Mouse (Mus musculus) liver, embryonic 14.5 days (tissue): ENCODE results near the gene Eea1. TPM values are rescaled to one million over a fixed set of nuclear protein-coding genes. Genes with fewer than 3 reads are reported as not detected.

Source experiments
- ATAC-seq: fragments of 200-750 bp; cut with Nextera tagmentation; 2 replicates; pipeline ENCODE4 v1.8.0; 2017; ENCODE audit warnings: moderate number of reproducible peaks, mild to moderate bottlenecking, moderate library complexity; ENCODE audit not compliant: insufficient read depth
- DNase-seq, 3 experiments: peaks; one replicate each; pipeline ENCODE4 v3.0.0-alpha.2; 2012 to 2013; ENCODE audit warnings: low read depth in 3 of 3, low spot score in 3 of 3
- H3K27ac ChIP-seq: fragments of 300-500 bp; sonication (generic); 2 replicates; pipeline ENCODE4 v1.5.1; 2014; ENCODE audit warnings: moderate library complexity, mild to moderate bottlenecking, control low read depth, inconsistent platforms
- H3K27me3 ChIP-seq: fragments of 300-500 bp; sonication (generic); 2 replicates; pipeline ENCODE4 v1.6.1; 2014; ENCODE audit warnings: mild to moderate bottlenecking, low read length, moderate library complexity; ENCODE audit not compliant: control insufficient read depth, insufficient read depth
- H3K36me3 ChIP-seq: fragments of 300-500 bp; sonication (generic); replicated peaks from 2 replicates; pipeline ENCODE4 v1.6.1; 2014; ENCODE audit warnings: low read depth; ENCODE audit not compliant: control insufficient read depth, insufficient read depth
- H3K4me1 ChIP-seq, 2 experiments: fragments of 200-500 bp in 1 of 2; fragments of 300-500 bp in 1 of 2; sonication (generic) in 1 of 2; replicated peaks; 2 replicates each; pipeline ENCODE4 v1.6.1; 2012 to 2014; ENCODE audit warnings: antibody characterized with exemption in 1 of 2, inconsistent platforms in 1 of 2, low read length in 1 of 2; ENCODE audit not compliant: control insufficient read depth in 2 of 2, insufficient read depth in 2 of 2
- H3K4me2 ChIP-seq: fragments of 300-500 bp; sonication (generic); 2 replicates; pipeline ENCODE4 v1.6.1; 2014; ENCODE audit warnings: low read depth, mild to moderate bottlenecking, control low read depth, moderate library complexity
- H3K4me3 ChIP-seq, 2 experiments: fragments of 200-500 bp in 1 of 2; fragments of 300-500 bp in 1 of 2; sonication (generic) in 1 of 2; 2 replicates each; pipeline ENCODE4 v1.5.1; 2012 to 2014; ENCODE audit warnings: low read depth in 2 of 2, low read length in 2 of 2, mild to moderate bottlenecking in 2 of 2, control low read depth in 1 of 2, inconsistent platforms in 1 of 2, moderate library complexity in 1 of 2; ENCODE audit not compliant: insufficient read depth in 1 of 2
- H3K9ac ChIP-seq: fragments of 300-500 bp; sonication (generic); replicated peaks from 2 replicates; pipeline ENCODE4 v1.6.1; 2014; ENCODE audit warnings: mild to moderate bottlenecking, control low read depth, moderate library complexity
- H3K9me3 ChIP-seq: fragments of 300-500 bp; sonication (generic); 2 replicates; pipeline ENCODE4 v1.6.1; 2016; ENCODE audit warnings: low read length, mixed read lengths; ENCODE audit not compliant: control insufficient read depth
- CTCF ChIP-seq: IDR thresholded peaks from 2 replicates; pipeline ENCODE4 v1.5.1; 2016; ENCODE audit warnings: antibody characterized with exemption, low read depth, control low read depth
- EP300 ChIP-seq: IDR thresholded peaks from 2 replicates; pipeline ENCODE4 v1.6.1; 2016; ENCODE audit warnings: antibody characterized with exemption, low read depth
- whole genome bisulfite sequencing: fragments of 180-500 bp; shearing (Covaris S2); extraction: QIAGEN DNeasy Blood & Tissue Kit; methylation state at CpG from one replicate; pipeline ENCODE4 v1.1.7; 2014; ENCODE audit not compliant: insufficient replicate concordance; 5-methylcytosine and 5-hydroxymethylcytosine counted together
- polyA plus RNA-seq, 2 experiments: library from polyadenylated mRNA; depleted of rRNA in 1 of 2; stranded (reverse) in 1 of 2; unstranded in 1 of 2; fragments of >200 nt; fragmentation: Nextera tagmentation in 1 of 2; extraction: Ambion mirVana in 1 of 2; gene quantifications; 2 replicates each; pipeline versions ENCODE4 v1.2.1 to v1.2.3; 2012 to 2014

Eea1 gene
- polyA plus RNA-seq, 2 experiments, result 4.2 to 8.9 TPM

DNA sequence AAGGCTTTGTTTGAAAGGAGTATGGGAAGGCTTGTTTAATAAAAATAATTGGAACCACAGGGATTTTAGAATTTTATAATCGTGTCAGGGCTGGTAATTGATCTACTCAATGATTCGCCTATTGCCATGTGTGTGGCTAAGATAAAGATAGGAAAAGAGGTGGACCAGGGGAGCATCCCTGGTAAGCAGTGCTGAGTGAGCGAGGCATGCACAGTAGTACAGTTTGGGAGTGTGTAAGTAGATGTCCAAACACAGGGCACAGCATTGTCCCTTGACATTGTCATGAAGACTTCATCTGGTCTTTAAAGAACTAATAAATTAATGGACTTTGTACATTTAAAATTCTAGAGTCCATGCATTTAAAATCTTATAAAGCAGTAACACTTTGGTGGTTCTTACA is 93.7 kb downstream of the Eea1 start:
- Histone ChIP-seq H3K27ac (no peak overlapping the region), H3K4me1 (no peaks in the 10 kb centered on the region), H3K4me3 (no peak overlapping the region), H3K4me2 (no peak overlapping the region), H3K27me3 (no peaks in the 10 kb centered on the region), H3K9me3 (no peaks in the 10 kb centered on the region), H3K36me3 (peaks cover 2% of the 10 kb centered on the region), H3K9ac (no peak overlapping the region)
- ATAC-seq (no peak), DNase-seq (no peak)
- WGBS, result 47% methylated on average over 3 of the region's 3 CpGs
- TF ChIP-seq EP300 (no peak), CTCF (no peak)

GRCm38 (mm10) chr10:96035951-96036350 is 95.5 kb downstream of the Eea1 start:
- H3K27me3 ChIP-seq, result no peaks in the 10 kb centered on the region
- DNase-seq (no peak), ATAC-seq (no peak)
- no peak overlapping the region for H3K9ac ChIP-seq
- H3K4me3 ChIP-seq, result no peak overlapping the region
- H3K27ac ChIP-seq, result no peak overlapping the region
- H3K4me2 ChIP-seq, result no peak overlapping the region
- TF ChIP-seq CTCF, result no peak
- H3K4me1 ChIP-seq, result no peaks in the 10 kb centered on the region
- H3K9me3 ChIP-seq, result no peaks in the 10 kb centered on the region
- H3K36me3 ChIP-seq, result peaks cover 3% of the 10 kb centered on the region

GRCm38 (mm10) chr10:96044216-96044615 is 103.8 kb downstream of the Eea1 start:
- H3K36me3 ChIP-seq, result peaks cover 3% of the 10 kb centered on the region
- H3K4me2 ChIP-seq, result no peak overlapping the region
- DNase-seq, result no peak
- H3K27me3 ChIP-seq, result no peaks in the 10 kb centered on the region
- WGBS, result 77% methylated on average over 2 of the region's 2 CpGs
- no peak overlapping the region for H3K27ac ChIP-seq
- TF ChIP-seq CTCF, result no peak
- ATAC-seq, result no peak
- no peak overlapping the region for H3K4me3 ChIP-seq
- peaks cover 2 to 14% of the 10 kb centered on the region in 2 experiments for H3K4me1 ChIP-seq
- no peak overlapping the region for H3K9ac ChIP-seq
- H3K9me3 ChIP-seq, result no peaks in the 10 kb centered on the region

DNA sequence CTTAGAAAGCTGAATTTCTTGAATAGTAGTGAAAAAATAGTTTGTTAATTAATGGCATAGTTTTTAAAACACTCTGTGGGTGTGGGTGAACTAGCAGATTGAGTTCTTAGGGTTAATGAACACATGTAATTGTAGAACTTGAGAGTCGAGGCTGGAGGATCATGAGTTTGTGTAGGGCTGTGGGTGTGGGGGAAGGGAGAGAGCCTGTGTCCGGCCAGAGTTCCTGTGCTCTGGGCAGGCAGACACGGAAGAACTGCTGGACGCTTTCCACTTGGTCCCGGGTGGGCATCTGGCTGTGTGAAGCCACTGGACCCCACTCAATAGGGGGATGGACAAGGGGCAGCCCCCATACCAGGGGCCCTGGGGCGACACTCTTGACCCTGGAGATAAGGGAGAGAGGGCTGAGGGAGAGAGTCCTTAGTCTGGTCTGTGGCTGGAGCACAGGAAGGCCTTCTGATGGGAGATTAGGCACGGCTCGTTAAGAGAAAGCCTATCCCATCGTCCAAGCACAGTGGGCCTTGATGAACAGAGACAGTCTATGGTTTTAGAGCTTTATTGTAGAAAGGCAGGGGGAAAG is 107.6 kb downstream of the Eea1 start:
- Histone ChIP-seq H3K9ac (no peak overlapping the region; the same call in 1 of the 2 replicates), H3K4me2 (peak overlapping the region; percentile 37), H3K4me1 (peaks cover 2 to 14% of the 10 kb centered on the region in 2 experiments), H3K36me3 (no peaks in the 10 kb centered on the region; the same call in 1 of the 2 replicates), H3K4me3 (no peak overlapping the region), H3K27me3 (no peaks in the 10 kb centered on the region), H3K27ac (no peak overlapping the region), H3K9me3 (no peaks in the 10 kb centered on the region)
- ATAC-seq, result peak; percentile 72
- 9% methylated on average over 9 of the region's 9 CpGs for WGBS
- DNase-seq, result no peak
- TF ChIP-seq EP300 (no peak), CTCF (no peak)

- no peak overlapping the region for H3K9ac ChIP-seq
- H3K4me1 ChIP-seq, result peaks cover 2 to 14% of the 10 kb centered on the region in 2 experiments
- peak; percentile 71; the same call in 1 of the 2 replicates for ATAC-seq
- WGBS, result 34% methylated on average over 3 of the region's 3 CpGs
- no peaks in the 10 kb centered on the region for H3K27me3 ChIP-seq
- no peak overlapping the region for H3K27ac ChIP-seq
- TF ChIP-seq EP300 (no peak), CTCF (no peak)
- DNase-seq, result no peak
- H3K36me3 ChIP-seq, result no peaks in the 10 kb centered on the region
- H3K4me2 ChIP-seq, result no peak overlapping the region; the same call in 1 of the 2 replicates
- H3K4me3 ChIP-seq, result no peak overlapping the region
- H3K9me3 ChIP-seq, result no peaks in the 10 kb centered on the region
Measured at GRCm38 (mm10) chr10:96048550-96048949, 108.1 kb downstream of the Eea1 start.
